Mouse (Mus musculus) E14TG2a.4 (cell line): Measurements from ENCODE around the gene Bub1.

Source experiments
- CTCF ChIP-seq: conservative IDR thresholded peaks from 2 replicates; pipeline ENCODE4 v1.5.1; 2014; ENCODE audit warnings: low read length
- NANOG ChIP-seq: IDR thresholded peaks from 2 replicates; pipeline ENCODE4 v1.6.1; 2014; ENCODE audit warnings: borderline replicate concordance, low read length, mixed read lengths

- TF ChIP-seq CTCF (no peak), NANOG (no peak)
These were observed 9.7 kb upstream of the Bub1 start for GRCm38 (mm10) chr2:127841402-127841801.
